Mouse (Mus musculus) E14TG2a.4 (cell line): ENCODE measurements at regions not wholly inside any gene's neighbourhood (a gene's known extent, or its start where the extent isn't known, plus 50 kb on each side); places are given as distances from the start of the nearest gene placed in this dataset.

ENCODE experiments used
- H3K27me3 ChIP-seq: 2 replicates; pipeline ENCODE4 v1.6.1; 2014; ENCODE audit warnings: low read length, control low read depth; ENCODE audit not compliant: insufficient read depth
- H3K36me3 ChIP-seq: 2 replicates; pipeline ENCODE4 v1.6.1; 2014; ENCODE audit warnings: low read length, control low read depth; ENCODE audit not compliant: insufficient read depth
- H3K4me1 ChIP-seq: replicated peaks from 2 replicates; pipeline ENCODE4 v1.6.1; 2014; ENCODE audit warnings: low read depth, low read length, control low read depth
- H3K4me3 ChIP-seq: replicated peaks from 2 replicates; pipeline ENCODE4 v1.5.1; 2014; ENCODE audit warnings: mild to moderate bottlenecking, low read length
- H3K9me3 ChIP-seq: 2 replicates; pipeline ENCODE4 v1.6.1; 2014; ENCODE audit warnings: low read length, control low read depth
- CTCF ChIP-seq: conservative IDR thresholded peaks from 2 replicates; pipeline ENCODE4 v1.5.1; 2014; ENCODE audit warnings: low read length
- NANOG ChIP-seq: IDR thresholded peaks from 2 replicates; pipeline ENCODE4 v1.6.1; 2014; ENCODE audit warnings: borderline replicate concordance, low read length, mixed read lengths
- POU5F1 ChIP-seq: IDR thresholded peaks from 2 replicates; pipeline ENCODE4 v1.6.1; 2014; ENCODE audit warnings: low read length, borderline replicate concordance

DNA sequence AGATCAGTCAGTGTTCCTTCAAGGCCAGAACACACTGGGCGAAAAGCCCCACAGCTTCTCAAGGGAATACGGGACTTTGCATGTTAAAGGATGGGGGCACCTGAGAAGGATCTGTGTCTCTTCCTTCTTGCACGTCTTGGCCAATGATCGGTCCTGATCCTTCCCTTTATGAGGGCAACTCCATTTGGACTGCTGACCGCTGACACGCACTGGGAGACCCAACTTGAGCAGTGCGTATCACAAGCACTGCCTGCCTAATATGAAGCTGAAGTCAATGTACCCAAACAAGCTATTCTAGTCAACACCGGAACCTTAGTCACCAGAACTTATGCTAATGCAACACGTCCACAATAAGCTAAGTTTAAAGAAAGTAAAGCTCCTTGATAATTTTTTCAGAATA, 543.7 kb upstream of the Map3k7 start:
- no peaks in the 10 kb centered on the region for H3K9me3 ChIP-seq
- no peak overlapping the region for H3K4me3 ChIP-seq
- peaks cover 5% of the 10 kb centered on the region; the same call in 1 of the 2 replicates for H3K4me1 ChIP-seq
- H3K27me3 ChIP-seq = 0 out of 2 replicates have a peak, but pooled peaks cover 3% of the 10 kb centered on the region
- no peaks in the 10 kb centered on the region for H3K36me3 ChIP-seq
- TF ChIP-seq POU5F1 (no peak), CTCF (no peak), NANOG (no peak)

GRCm38 (mm10) chr4:31421386-31421785, 542.5 kb upstream of the Map3k7 start:
- Histone ChIP-seq H3K4me3 (no peak overlapping the region), H3K27me3 (0 out of 2 replicates have a peak, but pooled peaks cover 3% of the 10 kb centered on the region), H3K4me1 (peaks cover 5% of the 10 kb centered on the region; the same call in 1 of the 2 replicates), H3K9me3 (no peaks in the 10 kb centered on the region), H3K36me3 (no peaks in the 10 kb centered on the region)
- no peak for TF ChIP-seq POU5F1
- no peak for TF ChIP-seq CTCF
- TF ChIP-seq NANOG = no peak

- TF ChIP-seq NANOG (no peak), POU5F1 (no peak), CTCF (no peak)
- H3K4me3 ChIP-seq = no peak overlapping the region
- H3K4me1 ChIP-seq = peaks cover 3% of the 10 kb centered on the region; the same call in 1 of the 2 replicates
Measured at GRCm38 (mm10) chr4:31425135-31425534, 538.8 kb upstream of the Map3k7 start.

DNA sequence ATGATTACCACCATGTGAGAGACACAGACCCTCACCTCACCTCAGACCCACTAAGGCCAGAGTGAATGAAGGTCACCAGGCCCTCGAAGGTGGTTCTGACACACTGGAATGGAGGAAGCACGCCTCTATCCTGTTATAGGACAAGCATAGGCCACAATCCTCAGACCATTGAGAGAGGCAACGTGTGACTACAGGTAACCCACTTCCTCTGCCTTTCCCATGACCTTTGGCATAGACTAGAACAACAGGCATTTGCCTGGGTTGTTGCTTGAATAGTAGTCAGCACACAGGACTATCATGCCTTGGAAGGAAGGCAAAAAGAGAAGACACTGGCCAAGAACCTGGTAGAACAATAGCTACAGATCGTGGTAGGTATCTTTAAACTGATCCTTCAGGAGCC, 538.2 kb upstream of the Map3k7 start:
- Histone ChIP-seq H3K27me3 (0 out of 2 replicates have a peak, but pooled peaks cover 2% of the 10 kb centered on the region), H3K4me1 (peaks cover 3% of the 10 kb centered on the region; the same call in 1 of the 2 replicates), H3K9me3 (no peaks in the 10 kb centered on the region), H3K4me3 (no peak overlapping the region), H3K36me3 (no peaks in the 10 kb centered on the region)
- TF ChIP-seq CTCF = no peak
- TF ChIP-seq POU5F1 = no peak
- TF ChIP-seq NANOG = no peak

More at GRCm38 (mm10) chr4:31425135-31425534, 538.8 kb upstream of the Map3k7 start:
- no peaks in the 10 kb centered on the region for H3K36me3 ChIP-seq
- H3K27me3 ChIP-seq = 0 out of 2 replicates have a peak, but pooled peaks cover 3% of the 10 kb centered on the region
- H3K9me3 ChIP-seq = no peaks in the 10 kb centered on the region

GRCm38 (mm10) chr4:31426169-31427030, 537.5 kb upstream of the Map3k7 start:
- no peak overlapping the region for H3K4me3 ChIP-seq
- H3K27me3 ChIP-seq = no peaks in the 10 kb centered on the region
- TF ChIP-seq NANOG = no peak
- TF ChIP-seq POU5F1 = no peak
- no peak for TF ChIP-seq CTCF
- H3K36me3 ChIP-seq = no peaks in the 10 kb centered on the region
- peaks cover 3% of the 10 kb centered on the region; the same call in 1 of the 2 replicates for H3K4me1 ChIP-seq
- no peaks in the 10 kb centered on the region for H3K9me3 ChIP-seq

GRCm38 (mm10) chr4:31433943-31434342, 530.0 kb upstream of the Map3k7 start:
- Histone ChIP-seq H3K36me3 (no peaks in the 10 kb centered on the region), H3K9me3 (no peaks in the 10 kb centered on the region), H3K4me3 (no peak overlapping the region), H3K4me1 (no peaks in the 10 kb centered on the region), H3K27me3 (no peaks in the 10 kb centered on the region)
- TF ChIP-seq CTCF = no peak
- TF ChIP-seq POU5F1 = no peak
- no peak for TF ChIP-seq NANOG

DNA sequence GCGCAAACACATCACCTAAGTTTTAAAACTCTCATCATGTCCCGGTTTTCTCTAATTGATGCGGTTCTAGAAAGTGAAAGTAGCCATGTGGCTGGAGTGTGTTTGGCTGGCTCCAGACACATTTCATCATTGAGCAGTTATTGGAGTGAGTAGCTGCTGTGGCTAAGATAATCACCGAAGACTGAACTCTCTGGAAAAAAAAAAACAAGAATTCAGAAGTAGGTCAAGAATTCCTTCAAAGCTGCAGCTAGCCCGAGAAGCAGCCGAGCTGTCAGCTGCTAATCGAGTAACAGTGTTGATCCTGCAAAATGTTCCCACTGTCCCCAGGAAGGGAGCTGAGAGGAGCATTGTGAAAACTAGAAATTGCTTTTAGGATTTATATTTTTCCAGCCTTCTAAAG, 509.0 kb upstream of the Map3k7 start:
- Histone ChIP-seq H3K36me3 (no peaks in the 10 kb centered on the region), H3K9me3 (no peaks in the 10 kb centered on the region), H3K4me1 (no peaks in the 10 kb centered on the region), H3K4me3 (no peak overlapping the region), H3K27me3 (no peaks in the 10 kb centered on the region)
- TF ChIP-seq POU5F1 = no peak
- no peak for TF ChIP-seq CTCF
- no peak for TF ChIP-seq NANOG

- no peaks in the 10 kb centered on the region for H3K9me3 ChIP-seq
- TF ChIP-seq POU5F1 (no peak), CTCF (no peak), NANOG (no peak)
Measured at GRCm38 (mm10) chr4:31455466-31455865, 508.4 kb upstream of the Map3k7 start.

More at GRCm38 (mm10) chr4:31455466-31455865, 508.4 kb upstream of the Map3k7 start:
- H3K4me3 ChIP-seq = no peak overlapping the region
- H3K27me3 ChIP-seq = no peaks in the 10 kb centered on the region
- H3K4me1 ChIP-seq = no peaks in the 10 kb centered on the region
- H3K36me3 ChIP-seq = no peaks in the 10 kb centered on the region
